ENCODE assay signal across 13 mouse cellular contexts in genomic region chr15:32034790-32035189, GRCm38 (mm10).
DNase-seq lines count a peak whose midpoint lies in the region; ATAC-seq and TF ChIP-seq lines count a peak whose summit lies in the region.
"Had no signal": no experiment of that assay in that cellular context is flagged by ENCODE, and none has a peak within 500 bp of the region (broad histone marks: within the 10 kb centered on the region; RNA-seq: fewer than 3 reads in every experiment).

No protein-coding gene starts in this region.

- no peak overlapping the region for H3K27ac ChIP-seq in embryonic facial prominence, embryonic 14.5 days (replicated peaks; ENCODE audit: low read depth, low read length)
- H3K27ac ChIP-seq in hindbrain, embryonic 16.5 days (ENCODE audit: low read depth, low read length): no peak overlapping the region
- H3K27ac ChIP-seq in neural tube, embryonic 13.5 days (replicated peaks): no peak overlapping the region
- no peak overlapping the region for H3K27ac ChIP-seq in intestine, postnatal 0 days (ENCODE audit: low read depth, low read length)
- H3K27ac ChIP-seq: limb, embryonic 13.5 days had no signal

- no peaks in the 10 kb centered on the region for H3K27me3 ChIP-seq in embryonic facial prominence, embryonic 14.5 days (replicated peaks; ENCODE audit: control insufficient read depth, insufficient read depth, low read length)
- H3K27me3 ChIP-seq in hindbrain, embryonic 16.5 days (replicated peaks; ENCODE audit: control insufficient read depth, insufficient read depth, low read length): no peaks in the 10 kb centered on the region
- no peaks in the 10 kb centered on the region for H3K27me3 ChIP-seq in neural tube, embryonic 13.5 days
- no peaks in the 10 kb centered on the region for H3K27me3 ChIP-seq in intestine, postnatal 0 days (replicated peaks; ENCODE audit: control insufficient read depth, insufficient read depth, low read length)
- H3K27me3 ChIP-seq: CH12.LX; limb, embryonic 13.5 days had no signal

- no peak for ATAC-seq in embryonic facial prominence, embryonic 14.5 days (ENCODE audit: low read depth)
- peak; percentile 90 for ATAC-seq in hindbrain, embryonic 16.5 days
- ATAC-seq in neural tube, embryonic 13.5 days (ENCODE audit: low read depth): 0 out of 2 replicates have a peak, but pooled peaks have one; percentile 32
- ATAC-seq in intestine, postnatal 0 days: no peak

- no peaks in the 10 kb centered on the region for H3K4me1 ChIP-seq in embryonic facial prominence, embryonic 14.5 days (ENCODE audit: control insufficient read depth, insufficient read depth, low read length)
- peaks cover 4% of the 10 kb centered on the region for H3K4me1 ChIP-seq in hindbrain, embryonic 16.5 days (ENCODE audit: control insufficient read depth, insufficient read depth, low read depth, low read length)
- peaks cover 10% of the 10 kb centered on the region for H3K4me1 ChIP-seq in neural tube, embryonic 13.5 days (replicated peaks)
- no peaks in the 10 kb centered on the region for H3K4me1 ChIP-seq in intestine, postnatal 0 days (replicated peaks; ENCODE audit: control insufficient read depth, insufficient read depth, low read length)

- H3K9ac ChIP-seq in embryonic facial prominence, embryonic 14.5 days (ENCODE audit: low read depth, low read length): no peak overlapping the region
- no peak overlapping the region for H3K9ac ChIP-seq in hindbrain, embryonic 16.5 days (ENCODE audit: low read depth, low read length)
- H3K9ac ChIP-seq in neural tube, embryonic 13.5 days: no peak overlapping the region
- no peak overlapping the region for H3K9ac ChIP-seq in intestine, postnatal 0 days (ENCODE audit: low read depth, low read length)
- H3K9ac ChIP-seq: limb, embryonic 13.5 days had no signal

- no peak overlapping the region for H3K4me2 ChIP-seq in embryonic facial prominence, embryonic 14.5 days (ENCODE audit: low read depth, low read length)
- H3K4me2 ChIP-seq in hindbrain, embryonic 16.5 days (ENCODE audit: low read length): no peak overlapping the region
- no peak overlapping the region for H3K4me2 ChIP-seq in neural tube, embryonic 13.5 days
- no peak overlapping the region for H3K4me2 ChIP-seq in intestine, postnatal 0 days (replicated peaks; ENCODE audit: low read depth)
- H3K4me2 ChIP-seq: limb, embryonic 13.5 days had no signal

- H3K4me3 ChIP-seq in embryonic facial prominence, embryonic 14.5 days (ENCODE audit: low read depth, low read length): no peak overlapping the region
- H3K4me3 ChIP-seq in hindbrain, embryonic 16.5 days (ENCODE audit: low read length): no peak overlapping the region
- H3K4me3 ChIP-seq in neural tube, embryonic 13.5 days: no peak overlapping the region
- H3K4me3 ChIP-seq in intestine, postnatal 0 days (ENCODE audit: low read depth, low read length): no peak overlapping the region
- H3K4me3 ChIP-seq: limb, embryonic 13.5 days had no signal

- TF ChIP-seq CTCF in intestine, postnatal 0 days (IDR thresholded peaks at IDR 0.05; ENCODE audit: low read depth): no peak

- 30% methylated on average over 7 of the region's 7 CpGs for WGBS in embryonic facial prominence, embryonic 14.5 days
- 24% methylated on average over 7 of the region's 7 CpGs for WGBS in hindbrain, embryonic 16.5 days
- WGBS in neural tube, embryonic 13.5 days: 17% methylated on average over 7 of the region's 7 CpGs
- WGBS in intestine, postnatal 0 days: 36% methylated on average over 7 of the region's 7 CpGs

- peak; percentile 22 for DNase-seq in kidney, postnatal 10 days
- DNase-seq in kidney, adult 11 months: no peak
- DNase-seq in embryonic facial prominence, embryonic 14.5 days (ENCODE audit: low spot score): peak; percentile 17
- DNase-seq in spleen, adult 12 weeks (ENCODE audit: low spot score): no peak
- DNase-seq in ovary, postnatal 36 days (ENCODE audit: low spot score): no peak
- DNase-seq: cerebellum, adult 18-20 months; kidney, adult 2 months; lung, postnatal 14 days had no signal

- H3K9me3 ChIP-seq in embryonic facial prominence, embryonic 14.5 days (ENCODE audit: control insufficient read depth, low read length): no peaks in the 10 kb centered on the region
- H3K9me3 ChIP-seq in hindbrain, embryonic 16.5 days (ENCODE audit: control insufficient read depth, low read length): no peaks in the 10 kb centered on the region
- no peaks in the 10 kb centered on the region for H3K9me3 ChIP-seq in neural tube, embryonic 13.5 days
- H3K9me3 ChIP-seq in intestine, postnatal 0 days (ENCODE audit: control insufficient read depth): no peaks in the 10 kb centered on the region
- H3K9me3 ChIP-seq: limb, embryonic 13.5 days had no signal

- H3K36me3 ChIP-seq in embryonic facial prominence, embryonic 14.5 days (ENCODE audit: control insufficient read depth, insufficient read depth, low read length): no peaks in the 10 kb centered on the region
- H3K36me3 ChIP-seq in hindbrain, embryonic 16.5 days (ENCODE audit: control insufficient read depth, insufficient read depth, low read length): no peaks in the 10 kb centered on the region
- H3K36me3 ChIP-seq in neural tube, embryonic 13.5 days: no peaks in the 10 kb centered on the region
- H3K36me3 ChIP-seq in intestine, postnatal 0 days (ENCODE audit: control insufficient read depth, insufficient read depth): no peaks in the 10 kb centered on the region
- H3K36me3 ChIP-seq: limb, embryonic 13.5 days had no signal

Comparison
In these comparisons a context has a peak if more than half of its experiments do, and no peak if none do; other contexts are left out.
1. DNase-seq: peak in kidney, postnatal 10 days (single experiment) and embryonic facial prominence, embryonic 14.5 days (single experiment); none in kidney, adult 11 months (single experiment), spleen, adult 12 weeks (single experiment) and ovary, postnatal 36 days (single experiment).
2. ATAC-seq: peak in hindbrain, embryonic 16.5 days (single experiment) and neural tube, embryonic 13.5 days (single experiment); none in embryonic facial prominence, embryonic 14.5 days (single experiment) and intestine, postnatal 0 days (single experiment).